Mouse (Mus musculus) urinary bladder, adult 2 months (tissue): ENCODE data around the gene Grhl3. TPM values are rescaled to one million over a fixed set of nuclear protein-coding genes. Genes with fewer than 3 reads are reported as not detected.

Source experiments
- DNase-seq: peaks from one replicate; pipeline ENCODE4 v3.0.0; 2022; ENCODE audit warnings: low spot score
- polyA plus RNA-seq: library from polyadenylated mRNA; depleted of rRNA; stranded (reverse); fragments of >200 nt; gene quantifications from 2 replicates; pipeline ENCODE4 v1.2.3, GENCODE M21; 2012

Gene Grhl3
- polyA plus RNA-seq, 1 experiment, result 78.8 TPM

- DNase-seq, result no peak
These were observed 41.4 kb downstream of the Grhl3 start for GRCm38 (mm10) chr4:135531771-135532613.

DNA sequence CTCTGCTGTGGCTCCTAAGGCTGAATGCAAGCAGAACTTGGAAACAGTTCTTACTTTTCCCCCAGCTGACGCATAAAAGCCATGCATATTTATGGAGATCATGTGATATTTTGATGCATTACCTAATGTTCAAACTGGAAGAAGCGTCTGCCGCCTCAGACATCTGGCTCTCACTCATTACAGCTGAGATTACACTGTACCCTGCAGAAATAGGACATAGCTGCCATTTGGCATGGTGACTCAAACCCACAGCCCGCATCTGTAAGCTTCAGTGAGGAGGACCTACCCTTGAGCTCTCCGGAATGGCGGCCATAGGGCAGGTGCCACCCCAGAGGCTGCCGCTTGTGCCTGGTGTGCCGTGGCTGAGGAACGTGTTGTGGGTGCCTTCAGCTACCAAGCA lies 42.2 kb downstream of the Grhl3 start:
- no peak for DNase-seq

DNA sequence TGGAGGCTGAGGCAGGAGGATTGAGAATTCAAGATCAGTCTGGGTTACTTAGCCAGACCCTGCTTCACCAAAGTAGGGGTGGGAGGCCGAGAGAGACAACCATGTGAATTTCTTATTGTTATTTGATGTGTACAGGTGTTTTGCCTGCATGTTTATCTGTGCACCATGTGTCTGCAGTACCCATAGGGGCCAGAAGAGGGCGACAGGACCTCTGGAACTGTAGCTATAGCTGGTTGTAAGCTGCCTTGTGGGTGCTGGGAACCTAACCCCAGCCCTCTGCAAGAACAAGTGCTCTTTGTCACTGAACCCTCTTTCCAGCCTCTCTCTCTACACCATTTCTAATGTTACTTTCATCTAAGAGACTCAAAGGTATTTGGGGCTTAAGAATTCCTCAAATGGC lies 43.2 kb downstream of the Grhl3 start:
- no peak for DNase-seq

DNA sequence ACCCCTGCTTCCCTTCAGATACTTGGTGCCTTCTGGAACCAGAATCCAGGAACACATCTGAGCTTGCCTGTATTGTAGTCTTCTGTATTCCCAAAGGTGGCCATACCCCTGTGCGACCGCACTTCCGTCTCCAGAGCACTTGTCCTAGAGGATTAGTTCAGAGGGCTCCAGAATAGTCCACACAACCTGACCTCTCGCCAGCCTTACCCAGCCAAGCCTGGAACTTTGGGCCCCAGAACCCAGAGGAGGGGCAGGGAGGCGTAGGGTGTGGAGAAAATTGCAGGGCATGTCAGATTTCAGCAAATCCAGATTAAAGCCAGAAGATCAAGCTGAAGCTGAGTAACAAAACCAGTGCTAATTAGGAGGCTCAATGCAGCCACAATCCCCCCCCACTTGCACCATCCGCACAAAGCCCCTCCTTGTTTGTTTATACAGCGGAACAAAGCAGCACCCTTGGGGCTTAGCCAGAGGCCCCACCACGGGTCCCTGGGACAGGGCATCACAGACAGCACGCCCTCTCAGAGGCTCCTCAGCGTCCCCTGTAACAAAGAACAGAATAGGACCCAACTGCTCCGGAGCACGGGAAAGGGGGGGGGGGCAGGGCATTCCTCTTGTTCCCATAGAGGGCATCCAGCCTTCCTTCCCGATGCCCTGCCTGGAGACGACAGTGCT lies 47.3 kb downstream of the Grhl3 start:
- DNase-seq, result no peak

DNA sequence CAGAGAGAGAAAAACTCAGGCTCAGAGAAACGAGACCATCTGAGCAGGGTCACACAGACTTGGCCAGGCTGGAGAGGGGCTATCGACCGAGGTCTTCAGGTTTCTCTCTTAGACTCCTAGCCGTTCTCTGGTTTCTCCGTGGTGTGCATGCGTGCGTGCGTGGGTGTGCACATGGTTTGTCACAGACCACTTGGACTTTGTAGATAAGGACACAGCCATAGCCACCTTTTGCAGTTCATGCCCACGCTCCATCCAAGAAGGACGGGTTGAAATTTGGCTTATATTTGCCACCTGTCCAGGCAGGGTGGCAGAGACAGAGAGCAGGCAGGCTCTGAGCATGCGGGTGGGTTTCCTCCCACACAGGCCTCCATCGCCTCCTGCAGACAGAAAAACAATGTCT lies 48.4 kb downstream of the Grhl3 start:
- DNase-seq, result no peak

- no peak for DNase-seq
These were observed 49.5 kb downstream of the Grhl3 start for GRCm38 (mm10) chr4:135523939-135524338.

GRCm38 (mm10) chr4:135520421-135520820 lies 53.0 kb downstream of the Grhl3 start:
- no peak for DNase-seq

DNA sequence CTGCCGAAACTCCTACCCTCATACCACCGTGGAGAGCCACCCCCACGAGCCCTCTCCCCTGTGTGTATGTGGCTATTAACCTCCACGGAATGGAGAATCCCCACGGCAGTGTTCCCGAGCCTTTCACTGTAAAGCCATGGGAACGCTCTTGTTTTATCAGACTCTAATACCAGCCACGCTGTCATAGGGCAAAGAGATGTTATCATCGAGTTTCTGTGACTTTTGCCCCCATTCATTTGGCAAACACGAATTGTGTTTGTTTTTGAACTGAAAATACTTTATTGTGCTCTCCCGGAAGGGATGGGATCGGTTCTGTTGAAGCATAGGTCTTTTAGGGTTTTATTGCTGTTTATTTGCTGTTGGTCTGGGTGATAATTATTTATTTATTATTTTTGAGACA lies 55.3 kb downstream of the Grhl3 start:
- no peak for DNase-seq

DNA sequence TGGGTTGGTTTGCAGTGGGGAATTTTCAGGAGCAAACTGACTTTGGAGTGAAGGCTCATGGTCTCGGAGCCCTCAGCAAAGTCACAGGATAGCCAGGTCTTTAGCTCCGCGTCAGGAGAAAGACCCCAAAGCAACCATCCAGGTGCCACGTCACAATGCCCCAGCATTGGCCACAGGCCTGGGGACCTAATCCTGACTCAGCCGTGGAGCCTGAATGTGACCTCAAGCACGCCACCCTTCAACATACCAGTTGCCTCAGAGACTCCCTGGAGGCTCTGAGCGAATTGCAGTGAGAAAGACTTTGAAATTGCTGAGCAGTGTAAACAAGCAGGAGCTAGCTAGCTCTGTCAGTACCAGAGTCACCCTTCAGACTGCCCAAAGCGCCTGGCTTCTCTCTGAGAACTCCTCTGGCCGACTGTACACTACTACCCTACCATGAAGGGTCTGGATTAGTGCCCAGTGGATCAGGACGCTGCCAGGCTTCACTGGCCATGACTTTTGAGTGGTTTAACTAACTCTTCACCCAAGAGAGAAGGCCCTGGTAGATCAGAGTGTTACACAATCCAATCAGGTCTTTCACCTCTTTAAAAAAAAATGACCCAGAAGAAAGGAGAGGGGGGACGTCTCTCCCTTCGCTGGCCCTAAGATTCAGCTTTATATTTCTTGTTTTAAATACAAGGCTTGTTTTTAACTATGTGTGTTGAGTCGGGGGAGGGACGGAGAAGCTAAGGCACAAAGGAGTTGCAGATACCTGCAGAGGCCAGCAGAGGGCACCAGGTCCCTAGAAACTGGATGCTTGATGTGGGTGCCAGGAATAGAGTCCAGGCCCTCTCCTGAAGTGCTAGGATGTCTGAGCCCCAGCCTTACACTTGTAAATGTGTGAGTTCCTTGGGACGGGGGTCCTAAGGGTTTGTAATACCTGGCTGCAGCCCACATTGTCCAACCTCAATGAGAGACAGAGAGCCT lies 56.8 kb downstream of the Grhl3 start:
- DNase-seq, result no peak

DNA sequence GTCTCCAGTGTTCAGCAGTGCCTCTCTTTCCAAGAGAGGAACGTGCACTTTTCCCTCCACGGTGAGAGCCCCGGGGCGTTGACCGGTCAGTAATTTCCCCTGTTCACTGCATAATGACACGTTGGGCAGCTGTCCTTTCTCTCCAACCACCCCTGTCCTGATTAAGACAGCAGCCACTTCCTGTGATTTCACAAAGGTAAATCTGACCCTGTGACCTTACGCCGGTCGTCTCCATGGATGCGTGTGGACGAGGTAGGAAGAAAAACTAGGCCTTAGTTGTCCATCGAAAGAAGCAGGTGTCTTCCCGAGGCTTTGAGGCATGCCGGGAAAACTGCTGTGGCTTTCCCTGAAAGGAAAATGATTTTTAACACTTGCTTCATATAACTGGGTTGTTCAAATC lies 58.5 kb downstream of the Grhl3 start:
- no peak for DNase-seq

GRCm38 (mm10) chr4:135513865-135514264 lies 59.6 kb downstream of the Grhl3 start:
- no peak for DNase-seq

DNA sequence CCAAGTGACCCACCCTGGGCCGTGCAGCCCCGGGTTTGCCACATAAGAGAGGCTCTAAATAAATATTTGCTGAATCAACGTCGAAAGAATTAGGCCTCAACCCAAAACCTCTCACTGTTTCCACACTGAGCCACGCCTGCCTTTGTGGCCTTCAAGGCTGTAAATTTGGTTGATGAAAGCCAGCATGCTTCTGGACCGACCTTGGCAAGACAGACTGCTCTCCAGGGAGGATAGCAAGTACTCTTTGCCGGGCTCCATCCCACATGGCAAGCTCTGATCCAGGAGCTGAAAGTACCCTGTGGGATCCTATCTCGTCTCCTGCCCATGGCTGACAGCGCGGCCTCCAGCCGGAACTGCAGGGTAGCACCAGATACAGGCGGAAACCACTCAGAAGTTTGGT lies 63.9 kb downstream of the Grhl3 start:
- DNase-seq, result no peak

DNA sequence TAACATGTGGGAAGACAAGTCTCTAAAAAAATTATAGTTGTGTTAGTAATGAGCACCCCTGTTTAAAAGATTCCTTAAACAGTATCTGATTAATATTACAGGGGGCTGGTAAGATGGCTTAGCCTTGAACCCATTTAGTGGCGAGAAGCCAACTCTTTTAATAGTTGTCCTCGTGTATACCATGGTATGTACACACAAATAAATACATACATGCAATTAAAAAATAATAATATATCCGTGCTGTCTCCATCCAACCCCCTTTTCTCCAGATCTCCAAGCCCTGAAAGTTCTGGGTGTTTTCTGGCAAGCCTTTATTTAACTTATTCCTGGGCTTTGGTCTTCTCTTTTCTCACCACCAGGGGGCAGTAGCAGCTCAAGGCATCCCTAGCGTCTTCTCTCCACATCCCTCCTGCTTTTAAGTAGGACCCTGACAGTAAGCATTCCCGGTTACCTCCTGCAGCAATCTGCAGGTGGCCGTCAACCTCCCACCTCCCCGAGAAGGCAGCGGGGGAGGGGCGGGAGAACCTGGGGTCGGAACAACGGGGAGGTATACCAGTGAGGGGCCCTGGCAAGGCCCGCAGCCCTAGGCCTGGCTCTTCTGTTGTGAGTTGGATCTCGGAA lies 64.9 kb downstream of the Grhl3 start:
- DNase-seq, result no peak

DNA sequence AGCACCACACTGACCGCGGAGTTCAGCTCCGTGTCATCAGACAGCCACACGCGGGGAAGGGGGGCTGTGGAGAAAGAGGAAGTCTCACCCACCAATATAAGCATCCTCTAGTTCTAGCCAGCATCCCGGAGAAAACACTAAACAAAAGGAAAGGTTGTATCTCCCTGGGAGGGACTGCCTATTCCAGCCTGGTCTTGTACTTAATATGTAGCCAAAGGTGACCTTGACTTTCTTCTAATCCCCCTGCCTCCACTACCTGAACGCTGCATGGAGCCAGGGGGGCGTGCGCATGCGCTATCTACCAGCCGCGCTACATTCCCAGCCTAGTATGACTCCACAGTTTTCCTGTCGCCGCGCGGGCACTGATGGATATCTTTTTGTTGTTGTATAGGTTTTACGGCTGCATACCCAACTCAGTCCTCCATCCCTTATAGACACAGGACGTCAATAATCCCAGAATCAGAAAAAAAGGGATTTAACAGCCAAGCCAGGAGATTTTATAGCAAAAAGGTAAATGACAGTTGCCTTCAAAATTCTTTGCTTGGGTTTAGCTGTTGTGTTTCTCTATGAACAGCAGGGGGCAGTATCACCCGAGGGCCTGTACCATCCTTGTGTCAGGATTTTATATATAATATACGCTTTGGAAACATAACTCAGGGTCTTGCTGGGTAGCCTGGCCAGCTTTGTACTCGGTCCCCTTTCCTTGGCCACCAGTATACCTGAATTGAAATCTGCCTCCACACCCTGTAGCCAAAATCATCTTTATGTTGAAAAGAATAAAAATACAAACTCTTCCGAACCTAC lies 65.7 kb downstream of the Grhl3 start:
- DNase-seq, result no peak

DNA sequence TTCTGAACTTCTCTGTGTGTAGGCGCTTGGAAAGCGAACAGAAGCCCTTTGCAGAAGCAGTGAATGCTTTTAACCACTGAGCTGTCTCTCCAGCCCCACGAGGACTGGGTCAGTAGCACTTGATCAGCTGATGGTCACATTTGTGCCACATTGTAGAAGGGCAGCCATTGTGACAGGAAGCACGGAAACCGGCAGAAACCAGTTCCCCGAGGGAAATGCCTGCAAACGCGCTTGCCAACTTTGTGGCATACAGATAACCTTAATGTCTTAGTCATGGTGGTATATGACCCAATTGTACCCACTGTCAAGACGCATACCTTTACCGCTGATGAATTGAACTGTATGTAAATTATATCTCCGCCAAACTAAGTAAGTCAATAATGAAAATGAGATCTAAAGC lies 67.6 kb downstream of the Grhl3 start:
- no peak for DNase-seq

GRCm38 (mm10) chr4:135501587-135501986 lies 71.8 kb downstream of the Grhl3 start:
- no peak for DNase-seq

- no peak for DNase-seq
These were observed 73.6 kb downstream of the Grhl3 start for GRCm38 (mm10) chr4:135499831-135500230.

- no peak for DNase-seq
These were observed 75.3 kb downstream of the Grhl3 start for GRCm38 (mm10) chr4:135498136-135498535.

DNA sequence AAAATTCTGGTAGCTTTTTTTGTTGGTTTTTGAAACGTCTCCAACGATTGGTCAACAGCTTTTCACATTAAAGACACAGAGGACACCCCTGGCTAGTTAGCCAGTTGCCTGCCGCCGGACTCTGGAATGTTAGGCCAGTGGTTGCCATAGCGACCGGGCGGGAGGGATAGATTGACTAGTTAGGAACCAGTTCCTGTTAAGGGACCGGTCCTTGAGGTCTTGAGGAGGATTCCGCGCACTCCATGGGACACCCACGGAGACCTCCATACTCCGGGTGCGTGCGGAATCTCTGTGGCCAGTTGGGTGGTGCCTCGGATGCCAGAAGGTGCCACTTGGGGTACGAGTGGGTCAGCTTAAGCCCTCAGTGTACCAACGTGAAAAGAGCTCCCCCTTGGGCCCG lies 77.6 kb downstream of the Grhl3 start:
- DNase-seq, result no peak

DNA sequence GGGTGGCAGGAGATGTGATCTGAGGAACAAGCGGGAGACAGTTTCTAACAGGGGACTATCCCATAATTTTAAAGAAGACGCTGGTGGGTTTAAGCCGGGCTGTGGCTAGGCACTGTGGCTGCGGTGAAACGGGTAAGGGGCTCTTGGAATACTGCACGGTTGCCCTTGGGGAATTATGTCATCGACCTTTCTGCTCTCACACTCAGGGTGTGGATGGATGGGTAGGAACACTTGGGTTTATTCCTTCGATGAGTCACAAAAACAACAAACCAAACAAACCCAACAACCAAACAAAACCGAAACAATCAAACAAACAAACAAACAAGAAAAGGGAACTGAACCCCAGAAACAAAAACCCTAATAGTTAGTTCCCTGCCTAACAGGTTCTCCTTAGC lies 78.0 kb downstream of the Grhl3 start:
- no peak for DNase-seq
